Mouse (Mus musculus) kidney, adult 2 months (tissue): Measurements from ENCODE around the gene Tbc1d16.

Experiments used
- CTCF ChIP-seq: fragments of 200-500 bp; conservative IDR thresholded peaks from 2 replicates; pipeline ENCODE4 v1.5.1; 2011; ENCODE audit warnings: low read depth, mild to moderate bottlenecking, control low read depth, low read length, moderate library complexity, mixed read lengths; ENCODE audit not compliant: insufficient read depth, insufficient read length
- POLR2A ChIP-seq: fragments of 200-500 bp; IDR thresholded peaks from one replicate; pipeline ENCODE4 v1.6.1; 2011; ENCODE audit warnings: low read depth, low read length, control low read depth

DNA sequence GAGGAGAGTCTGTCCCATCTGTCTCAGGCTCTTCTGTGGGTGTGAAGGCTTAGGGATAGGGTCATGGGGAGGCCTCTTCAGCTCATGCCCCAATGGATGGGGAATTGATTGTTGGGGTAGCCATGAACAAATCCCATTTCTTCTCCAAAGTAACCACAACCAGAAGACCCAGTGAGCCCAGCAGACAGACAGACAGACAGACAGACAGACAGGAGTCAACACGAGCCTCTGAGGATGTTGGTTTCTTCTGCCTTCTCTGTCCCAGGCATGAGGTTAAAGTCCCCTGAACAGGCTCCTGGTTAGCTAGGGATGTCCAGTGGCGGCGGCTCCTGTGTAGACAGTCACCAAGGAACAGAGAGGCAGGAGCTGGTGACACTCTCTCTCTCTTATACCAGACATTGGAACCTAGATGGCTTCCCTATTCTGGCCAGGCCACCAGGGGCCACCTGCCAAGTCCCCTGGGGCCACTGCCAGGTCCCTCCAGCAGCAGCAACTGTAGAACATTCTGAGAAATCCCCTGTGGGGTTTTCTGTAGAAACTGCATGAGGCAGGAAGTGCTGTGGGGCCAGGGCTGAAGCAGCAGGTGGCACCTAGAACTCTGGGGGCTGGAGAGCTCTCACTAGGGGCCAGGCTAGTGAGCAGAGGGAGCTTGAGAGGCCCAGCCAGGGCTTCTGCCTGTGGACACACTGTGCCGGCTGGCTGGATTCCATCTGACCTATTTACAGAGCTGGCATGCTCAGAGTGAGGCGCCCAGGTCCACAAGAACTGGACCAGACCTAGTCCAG lies 94.7 kb downstream of the Tbc1d16 start:
- TF ChIP-seq CTCF (no peak), POLR2A (no peak)
